Mouse (Mus musculus): ENCODE measurements around the gene Tpmt.
A peak's percentile ranks its signal among the peaks of the same experiment; 100 is the strongest.

Tpmt gene

GRCm38 (mm10) chr13:47042024-47042633 is 2.4 kb downstream of the Tpmt start:
- no peak for DNase-seq (ENCODE audit: low read depth, low spot score)

GRCm38 (mm10) chr13:47040061-47040460 is 4.5 kb downstream of the Tpmt start:
- DNase-seq (ENCODE audit: low read depth, low spot score) = no peak

GRCm38 (mm10) chr13:47037946-47038345 is 6.6 kb downstream of the Tpmt start:
- no peak for DNase-seq (ENCODE audit: low read depth, low spot score)

- no peak for DNase-seq (ENCODE audit: low read depth, low spot score)
These were observed 10.9 kb downstream of the Tpmt start for GRCm38 (mm10) chr13:47033602-47034001.

DNA sequence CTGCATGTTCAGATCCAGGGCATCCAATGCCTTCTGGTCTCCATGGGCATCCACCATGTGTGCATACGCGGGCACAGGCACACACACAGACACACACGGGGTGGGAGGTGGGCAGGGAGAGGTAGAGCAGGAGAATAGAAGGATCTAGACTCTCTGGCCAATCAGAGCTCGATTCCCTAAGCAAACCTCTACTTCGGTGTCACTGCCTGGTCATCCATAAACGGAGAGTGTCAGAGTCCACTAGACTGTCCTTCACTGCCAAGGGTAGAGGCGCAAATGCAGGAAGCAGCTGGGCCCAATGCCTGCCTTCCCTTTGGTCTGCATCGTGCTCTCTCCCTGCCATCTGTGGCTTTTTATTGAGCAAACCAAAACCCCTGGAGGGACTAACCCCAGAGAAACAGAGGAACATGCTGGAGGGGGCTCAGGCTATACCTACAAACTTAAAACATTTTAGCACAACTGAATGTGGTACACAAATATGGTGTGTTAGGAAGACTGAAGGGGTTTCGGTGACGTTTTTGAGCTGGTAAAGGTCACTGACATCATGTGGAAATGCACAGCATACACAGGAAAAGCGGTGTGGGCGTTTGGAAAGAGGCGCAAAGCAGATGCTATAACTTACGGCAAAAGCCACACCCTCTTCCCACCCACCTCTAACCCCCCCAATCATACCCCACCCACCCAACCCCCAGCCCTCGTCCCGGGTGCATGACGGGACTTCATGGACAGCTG is 14.0 kb downstream of the Tpmt start:
- no peak for DNase-seq (ENCODE audit: low read depth, low spot score)

- DNase-seq (ENCODE audit: low read depth, low spot score) = no peak
These were observed 23.7 kb downstream of the Tpmt start for GRCm38 (mm10) chr13:47020798-47021197.

GRCm38 (mm10) chr13:47019774-47020173 is 24.8 kb downstream of the Tpmt start:
- no peak for DNase-seq (ENCODE audit: low read depth, low spot score)

GRCm38 (mm10) chr13:47017259-47017658 is 27.3 kb downstream of the Tpmt start:
- peak; percentile 38 for DNase-seq (ENCODE audit: low read depth, low spot score)

DNA sequence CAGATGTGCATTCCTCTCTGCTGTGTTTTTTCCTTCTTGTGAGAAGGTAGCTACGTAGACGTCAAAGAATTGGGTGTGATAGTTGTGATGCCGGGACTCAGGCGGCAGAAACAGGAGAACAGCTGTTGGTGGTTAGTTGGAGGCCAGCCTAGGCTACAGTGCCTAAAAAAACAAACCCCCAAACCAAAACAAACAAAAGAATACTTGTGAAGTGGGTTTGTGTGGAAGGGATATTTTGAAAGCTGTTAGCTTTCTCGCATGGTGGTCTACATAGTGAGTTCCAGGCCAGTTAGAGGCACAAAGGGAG is 29.4 kb downstream of the Tpmt start:
- no peak for DNase-seq (ENCODE audit: low read depth, low spot score)

DNA sequence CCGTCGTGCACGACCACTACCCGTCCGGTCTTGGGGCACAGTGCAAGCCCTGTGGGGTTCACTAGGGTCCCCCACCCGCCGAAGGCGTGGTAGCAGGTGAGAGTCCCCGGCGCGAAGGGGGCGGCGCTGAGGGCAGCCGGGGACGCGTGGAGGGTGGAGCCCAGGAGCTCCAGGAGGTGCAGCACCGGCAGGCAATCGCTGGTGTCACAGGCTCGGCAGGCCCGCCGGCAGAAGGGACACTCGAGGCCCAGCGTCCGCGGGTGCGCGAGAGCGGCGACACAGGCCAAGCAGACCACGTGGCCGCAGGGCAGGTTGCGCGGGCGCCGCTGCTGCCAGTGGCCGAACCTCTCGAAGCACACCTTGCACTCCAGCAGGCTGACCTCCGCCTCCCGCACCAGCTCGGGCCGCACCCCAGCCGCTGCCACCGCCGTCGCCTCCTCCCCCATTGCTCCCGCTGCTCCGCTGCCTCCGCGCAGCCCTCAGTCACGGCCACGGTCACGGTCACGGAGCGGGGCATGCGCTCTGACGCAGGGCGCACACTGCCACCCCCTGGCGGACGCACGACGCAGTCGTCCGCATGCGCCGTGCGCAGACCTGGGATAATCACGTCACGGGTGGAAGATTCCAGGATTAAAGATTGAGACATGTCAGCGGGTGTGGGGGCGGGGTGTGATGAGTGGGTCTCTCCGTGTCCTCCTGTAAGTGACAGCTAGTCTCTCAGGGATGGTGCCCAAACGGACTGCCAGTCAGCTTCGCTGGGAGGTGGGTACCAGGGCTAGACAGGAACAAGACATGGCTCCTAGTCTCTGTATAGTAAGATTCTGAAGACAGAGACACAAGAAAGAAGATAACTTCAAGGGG is 30.0 kb downstream of the Tpmt start, which contains the start of gene Nhlrc1:
Gene Nhlrc1 (minus strand): TSS at position 517 of the 861 bp plus-strand sequence.
- peak; percentile 79 for DNase-seq (ENCODE audit: low read depth, low spot score)

DNA sequence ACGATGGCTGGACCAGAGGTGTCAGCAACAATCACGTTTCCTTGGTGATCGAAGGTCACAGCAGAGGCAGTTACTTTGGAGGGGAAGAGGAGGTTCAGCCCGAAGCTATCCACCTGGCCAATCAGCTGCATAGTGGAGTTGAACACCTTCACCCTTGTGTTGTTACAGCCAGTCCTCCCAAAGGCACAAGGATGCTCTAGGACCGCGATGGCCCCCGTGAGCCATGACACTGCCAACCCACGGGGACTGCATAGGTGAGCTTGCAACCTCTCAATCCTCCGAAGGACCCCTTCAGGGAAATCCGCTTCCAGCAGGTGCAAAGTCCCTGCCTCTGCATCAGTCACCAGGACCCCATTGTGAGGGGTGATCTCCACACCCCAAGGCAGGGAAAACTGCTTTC is 30.8 kb downstream of the Tpmt start:
- no peak for DNase-seq (ENCODE audit: low read depth, low spot score)

DNA sequence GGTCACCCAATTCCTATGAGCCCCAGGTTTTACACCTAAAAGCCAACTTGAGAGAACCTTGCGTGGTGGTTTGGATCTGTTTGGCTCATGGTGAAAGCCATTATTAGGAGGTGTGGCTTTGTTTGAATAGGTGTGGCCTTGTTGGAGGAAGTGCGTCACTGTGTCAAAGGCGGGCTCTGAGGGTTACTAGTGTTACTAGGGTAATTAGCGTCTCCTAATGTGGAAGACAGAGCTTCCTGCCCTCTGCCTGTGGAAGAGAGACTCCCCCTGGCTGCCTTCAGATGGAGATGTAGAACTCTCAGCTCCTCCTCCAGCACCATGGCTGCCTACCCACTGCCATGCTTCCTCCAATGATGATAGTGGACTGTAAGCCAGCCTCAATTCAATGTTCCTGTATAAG is 42.9 kb downstream of the Tpmt start:
- no peak for DNase-seq (ENCODE audit: low read depth, low spot score)

DNA sequence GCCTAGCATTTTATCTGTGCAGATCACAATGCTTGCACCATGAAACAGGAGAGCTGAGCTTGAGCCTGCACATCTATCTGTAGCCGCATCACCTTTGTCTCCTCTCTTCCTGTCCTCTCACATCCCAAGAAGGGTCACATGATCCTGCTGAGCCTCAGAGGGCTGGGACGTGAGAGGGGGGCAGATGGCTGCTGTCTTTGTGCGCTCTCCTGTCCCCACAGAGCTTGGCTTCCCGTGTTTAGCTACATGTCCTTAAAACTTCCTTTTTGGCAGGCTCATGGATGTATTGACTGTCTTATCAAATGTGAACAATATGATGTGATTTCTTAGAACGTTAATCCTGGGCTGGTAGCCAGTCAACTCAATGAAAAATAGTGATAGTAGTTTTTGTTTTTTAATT is 45.0 kb downstream of the Tpmt start:
- no peak for DNase-seq (ENCODE audit: low read depth, low spot score)

GRCm38 (mm10) chr13:46997355-46997754 is 47.2 kb downstream of the Tpmt start:
- DNase-seq (ENCODE audit: low read depth, low spot score) = no peak

GRCm38 (mm10) chr13:46993274-46993551 is 51.3 kb downstream of the Tpmt start:
- DNase-seq (ENCODE audit: low read depth, low spot score) = no peak

- no peak for DNase-seq (ENCODE audit: low read depth, low spot score)
These were observed 51.8 kb downstream of the Tpmt start for GRCm38 (mm10) chr13:46992516-46993273.

GRCm38 (mm10) chr13:46990376-46991011 is 54.0 kb downstream of the Tpmt start:
- no peak for DNase-seq (ENCODE audit: low read depth, low spot score)

DNA sequence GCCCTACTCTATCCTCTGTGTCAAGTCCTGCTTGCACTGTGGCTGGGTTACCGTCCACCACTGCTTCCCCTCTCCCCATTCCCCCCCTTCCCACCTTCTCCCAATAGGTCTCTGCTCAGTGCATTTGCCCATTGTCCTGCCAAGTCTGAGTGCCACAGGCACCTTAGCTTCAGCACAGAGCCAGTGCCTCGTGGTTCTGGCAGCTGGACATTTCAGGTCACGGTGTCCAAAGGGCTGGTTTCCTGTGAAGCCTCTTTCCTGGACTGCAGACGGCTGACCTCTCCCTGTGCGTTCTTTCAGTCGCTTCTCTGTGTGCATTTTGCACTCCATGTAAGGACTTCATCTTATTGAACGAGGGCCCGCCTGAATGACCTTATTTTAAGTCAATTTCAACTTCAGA is 56.6 kb downstream of the Tpmt start:
- DNase-seq (ENCODE audit: low read depth, low spot score) = no peak

- no peak for DNase-seq (ENCODE audit: low read depth, low spot score)
These were observed 58.3 kb downstream of the Tpmt start for GRCm38 (mm10) chr13:46986208-46986607.

- no peak for DNase-seq (ENCODE audit: low read depth, low spot score)
These were observed 60.7 kb downstream of the Tpmt start for GRCm38 (mm10) chr13:46983878-46984277.

GRCm38 (mm10) chr13:46979836-46980490 is 64.6 kb downstream of the Tpmt start:
- no peak for DNase-seq (ENCODE audit: low read depth, low spot score)
